Mouse (Mus musculus): Measurements from ENCODE around the gene Tmprss13.

Tmprss13 gene

DNA sequence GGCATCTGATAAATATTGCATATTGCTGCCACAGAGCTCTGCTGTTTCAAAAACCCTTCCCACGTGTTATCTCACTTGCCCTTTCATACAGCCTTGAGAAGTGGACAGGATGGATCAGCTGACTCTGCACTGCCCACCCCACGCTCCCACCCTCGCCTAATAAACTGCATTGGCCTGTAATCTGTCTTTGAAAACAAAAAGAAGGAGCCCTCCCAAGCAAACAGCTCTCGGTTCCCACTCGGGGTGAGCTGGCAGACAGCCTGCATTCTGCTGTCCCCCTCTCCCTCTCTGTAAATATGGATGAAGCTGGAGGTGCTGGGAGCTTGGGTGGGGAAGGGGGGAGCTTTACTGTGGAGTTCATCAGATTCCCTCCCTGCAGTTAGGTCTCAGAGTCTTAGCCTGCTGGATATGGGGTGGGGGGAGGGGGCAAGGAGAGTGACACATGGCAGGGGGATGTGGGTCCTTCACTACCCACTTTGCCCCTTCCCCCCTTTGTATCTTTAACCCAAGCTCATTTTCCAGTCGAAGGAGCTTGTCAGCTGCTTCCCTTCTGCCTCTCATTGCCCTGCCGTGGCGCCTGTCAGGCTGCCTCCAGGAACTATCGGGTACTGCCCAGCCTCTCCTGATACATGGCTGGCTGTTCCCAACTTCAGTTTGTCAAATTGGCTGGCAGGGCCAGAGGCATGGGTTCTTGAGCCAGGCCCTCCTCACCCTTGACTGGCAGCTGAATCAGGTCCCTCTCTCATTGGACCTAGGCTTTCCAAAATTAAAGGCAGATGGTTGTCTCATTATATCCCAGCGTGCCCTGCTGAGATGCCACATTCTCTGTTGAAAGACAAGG is 61.7 kb downstream of the Tmprss13 start:
- no peak for DNase-seq (ENCODE audit: extremely low read depth, low read depth, low spot score)

DNA sequence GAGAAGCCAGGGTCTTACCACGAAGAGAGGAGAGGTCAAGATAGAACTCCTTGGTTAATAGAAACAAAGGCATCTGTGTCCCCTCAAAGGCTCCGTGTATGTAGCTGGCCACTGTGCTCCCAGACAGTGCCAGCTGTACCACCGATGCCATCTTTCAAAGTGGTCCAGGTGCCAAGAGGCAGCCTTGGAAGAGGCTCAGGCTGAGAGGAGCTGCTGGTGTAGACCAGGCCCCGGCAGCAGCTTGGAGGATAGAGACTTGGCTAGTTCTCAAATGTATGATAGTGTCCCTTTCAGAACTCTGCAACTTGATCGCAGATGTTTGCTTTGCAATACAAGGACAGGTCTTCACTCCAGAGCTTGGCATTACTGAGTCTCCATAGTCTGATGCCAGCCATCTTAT is 63.4 kb downstream of the Tmprss13 start:
- DNase-seq (ENCODE audit: extremely low read depth, low read depth, low spot score): no peak

DNA sequence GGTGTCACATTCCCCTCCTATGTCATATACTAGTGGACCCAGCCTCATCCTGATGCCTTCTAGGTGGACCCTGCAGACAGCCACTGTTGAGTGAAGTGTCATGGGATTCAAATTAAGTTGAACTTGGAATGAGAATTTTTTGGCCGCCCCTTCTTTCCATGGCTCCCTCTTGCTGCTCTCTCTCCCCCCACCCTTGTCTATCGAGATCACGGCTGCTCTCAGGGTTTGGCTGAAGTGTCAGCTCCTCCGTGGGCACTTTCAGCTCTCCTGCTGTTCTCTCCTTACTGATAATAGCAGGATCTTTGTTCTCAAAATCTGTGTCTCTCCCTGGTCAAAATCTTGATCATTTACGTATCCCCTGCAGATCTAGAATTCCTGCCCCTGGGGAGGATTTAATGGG is 63.9 kb downstream of the Tmprss13 start:
- no peak for DNase-seq (ENCODE audit: extremely low read depth, low read depth, low spot score)

DNA sequence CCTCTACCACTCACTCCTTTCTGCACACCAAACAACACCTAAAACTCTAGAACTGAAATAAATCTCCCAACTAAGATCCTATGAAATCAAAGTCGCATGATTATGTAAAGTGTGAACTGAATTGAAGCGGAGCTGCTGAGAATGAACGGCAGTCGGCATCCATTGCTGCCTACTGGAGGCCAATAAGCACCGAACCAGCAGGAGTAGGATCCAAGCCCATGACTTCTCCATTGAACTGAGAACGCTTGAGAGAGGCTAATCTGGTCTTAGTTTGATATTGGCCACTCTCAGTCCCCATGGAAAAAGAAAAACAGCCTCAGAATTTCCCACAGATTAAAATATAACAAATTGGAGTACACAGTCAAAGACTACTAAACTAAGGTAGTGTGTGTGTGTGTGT is 65.0 kb downstream of the Tmprss13 start:
- no peak for DNase-seq (ENCODE audit: extremely low read depth, low read depth, low spot score)

DNA sequence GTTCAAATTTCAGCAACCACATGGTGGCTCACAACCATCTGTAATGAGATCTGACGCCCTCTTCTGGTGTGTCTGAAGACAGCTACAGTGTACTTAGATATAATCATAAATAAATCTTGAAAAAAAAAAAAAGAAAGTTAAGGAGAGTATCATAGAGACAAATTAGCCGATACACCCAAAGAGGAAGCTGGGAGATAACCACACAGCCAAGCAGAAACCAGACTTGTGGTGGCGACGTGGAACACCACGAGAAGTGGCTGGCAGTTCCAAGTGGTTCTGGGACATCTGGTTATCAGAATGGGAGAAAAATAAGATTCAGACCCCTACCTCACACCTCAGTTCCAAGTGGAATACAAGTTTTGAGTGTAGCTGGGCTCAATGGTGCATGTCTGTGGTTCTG is 67.8 kb downstream of the Tmprss13 start:
- no peak for DNase-seq (ENCODE audit: extremely low read depth, low read depth, low spot score)

DNA sequence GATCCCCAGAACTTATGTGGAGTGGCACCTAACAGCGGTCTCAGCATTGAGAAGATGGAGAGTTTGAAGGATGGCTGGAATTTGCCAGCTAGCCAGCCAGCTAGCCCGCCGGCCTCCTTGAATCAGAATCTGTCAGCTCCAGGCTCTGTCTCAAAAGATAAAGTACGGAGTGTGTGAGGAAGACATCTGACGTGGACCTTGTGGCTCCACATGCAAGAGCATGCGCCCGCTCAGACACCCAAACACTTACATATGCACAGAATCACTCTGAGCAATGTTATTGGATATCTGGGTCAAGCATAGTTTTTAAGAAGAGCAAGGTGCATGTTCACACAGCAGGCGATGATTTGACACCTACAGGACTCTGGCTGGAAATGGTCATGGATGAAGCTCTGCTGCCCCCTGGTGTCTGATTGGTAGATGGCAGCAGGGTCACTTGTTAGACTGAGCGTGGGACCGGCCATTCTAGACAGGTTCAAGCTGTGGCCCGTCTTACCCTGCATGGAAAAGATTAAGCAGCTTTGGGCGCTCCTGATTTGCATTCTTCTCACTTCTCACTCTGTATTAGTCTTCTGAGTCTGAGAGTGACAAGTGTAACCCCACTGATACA is 69.6 kb downstream of the Tmprss13 start:
- DNase-seq (ENCODE audit: extremely low read depth, low read depth, low spot score): no peak

DNA sequence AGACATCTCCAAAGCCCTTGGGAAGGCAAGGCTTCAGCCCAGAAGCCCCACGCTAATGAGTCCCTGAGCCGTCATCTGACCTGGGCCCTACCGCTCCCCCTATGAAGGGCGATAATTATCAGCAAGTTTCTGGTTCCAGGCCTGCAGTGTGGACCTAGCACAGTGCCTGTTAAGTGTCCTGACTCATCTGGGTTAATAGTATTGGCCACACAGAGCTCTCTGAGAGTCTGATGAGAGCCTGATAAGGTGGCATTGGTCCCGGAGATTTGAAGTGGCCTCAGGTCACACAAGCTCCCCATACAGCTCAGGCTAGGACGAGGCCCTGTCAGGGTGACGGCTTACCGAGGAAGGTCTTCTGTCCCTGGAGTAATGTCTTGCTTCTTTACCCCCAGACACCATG is 70.7 kb downstream of the Tmprss13 start:
- no peak for DNase-seq (ENCODE audit: extremely low read depth, low read depth, low spot score)

GRCm38 (mm10) chr9:45391299-45391698 is 72.4 kb downstream of the Tmprss13 start:
- DNase-seq (ENCODE audit: extremely low read depth, low read depth, low spot score): no peak

DNA sequence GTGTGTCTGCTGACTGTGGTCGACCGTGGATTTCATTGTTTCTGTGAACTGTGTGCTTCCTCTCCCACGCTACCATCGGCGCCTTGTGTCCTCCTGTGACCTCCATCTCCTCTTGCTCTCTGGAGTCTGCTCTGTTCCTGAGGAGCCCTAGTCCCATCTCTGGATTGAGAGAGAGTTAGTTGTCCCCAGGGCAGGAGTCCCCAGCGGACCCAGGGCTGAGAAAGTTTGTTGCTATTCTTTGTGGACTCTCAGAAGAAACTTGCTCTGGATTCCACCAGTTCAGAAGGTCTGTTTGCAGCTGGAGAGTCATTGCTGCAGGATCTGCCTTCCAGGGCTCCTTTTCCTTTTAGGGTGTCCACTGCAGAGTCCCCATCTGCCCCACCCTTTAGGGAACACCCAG is 76.3 kb downstream of the Tmprss13 start:
- no peak for DNase-seq (ENCODE audit: extremely low read depth, low read depth, low spot score)

GRCm38 (mm10) chr9:45395796-45396195 is 76.9 kb downstream of the Tmprss13 start:
- DNase-seq (ENCODE audit: extremely low read depth, low read depth, low spot score): no peak

Measured in fat pad, adult 2 months (tissue).